Mouse (Mus musculus) CH12.LX (cell line): ENCODE data around the gene Pik3r6.

Source experiments
- CTCF ChIP-seq, 2 experiments: IDR thresholded peaks in 1 of 2; conservative IDR thresholded peaks in 1 of 2; 2 replicates each; pipeline ENCODE4 v1.5.1; 2011 to 2012; ENCODE audit warnings: low read depth in 2 of 2, low read length in 2 of 2, improper control_type of control experiment in 1 of 2, inconsistent platforms in 1 of 2, mild to moderate bottlenecking in 1 of 2, moderate library complexity in 1 of 2
- E2F4 ChIP-seq: IDR thresholded peaks from 2 replicates; pipeline ENCODE4 v1.6.1; 2011; ENCODE audit warnings: low read depth, low read length, improper control_type of control experiment; ENCODE audit not compliant: insufficient replicate concordance
- ELF1 ChIP-seq: IDR thresholded peaks from 2 replicates; pipeline ENCODE4 v1.6.1; 2014; ENCODE audit warnings: low read depth, mild to moderate bottlenecking, inconsistent platforms, low read length, improper control_type of control experiment
- EP300 ChIP-seq: IDR thresholded peaks from 2 replicates; pipeline ENCODE4 v1.6.1; 2011; ENCODE audit warnings: low read length, improper control_type of control experiment
- JUN ChIP-seq: IDR thresholded peaks from 2 replicates; pipeline ENCODE4 v1.6.1; 2011; ENCODE audit warnings: low read depth, mild to moderate bottlenecking, low read length, improper control_type of control experiment, moderate library complexity; ENCODE audit not compliant: insufficient read depth
- KAT2A ChIP-seq: IDR thresholded peaks from 2 replicates; pipeline ENCODE4 v1.6.1; 2012; ENCODE audit warnings: low read length, improper control_type of control experiment, inconsistent platforms; ENCODE audit not compliant: insufficient replicate concordance
- MAFK ChIP-seq: IDR thresholded peaks from 2 replicates; pipeline ENCODE4 v1.6.1; 2011; ENCODE audit warnings: low read length, improper control_type of control experiment; ENCODE audit not compliant: insufficient replicate concordance
- MAX ChIP-seq: IDR thresholded peaks from 2 replicates; pipeline ENCODE4 v1.6.1; 2011; ENCODE audit warnings: low read length, improper control_type of control experiment
- MAZ ChIP-seq: IDR thresholded peaks from 2 replicates; pipeline ENCODE4 v1.6.1; 2012; ENCODE audit warnings: low read depth, mild to moderate bottlenecking, inconsistent platforms, low read length, improper control_type of control experiment, moderate library complexity
- POLR2A ChIP-seq: IDR thresholded peaks from 2 replicates; pipeline ENCODE4 v1.6.1; 2011; ENCODE audit warnings: low read depth, mild to moderate bottlenecking, improper control_type of control experiment, low read length
- RCOR1 ChIP-seq: conservative IDR thresholded peaks from 2 replicates; pipeline ENCODE4 v1.6.1; 2012; ENCODE audit warnings: low read depth, mild to moderate bottlenecking, inconsistent platforms, low read length, improper control_type of control experiment
- TCF12 ChIP-seq: IDR thresholded peaks from 2 replicates; pipeline ENCODE4 v1.6.1; 2014; ENCODE audit warnings: low read depth, mild to moderate bottlenecking, inconsistent platforms, low read length, improper control_type of control experiment
- USF2 ChIP-seq: conservative IDR thresholded peaks from 2 replicates; pipeline ENCODE4 v1.6.1; 2011; ENCODE audit warnings: low read depth, low read length, improper control_type of control experiment
- ZNF384 ChIP-seq: IDR thresholded peaks from 2 replicates; pipeline ENCODE4 v1.6.1; 2012; ENCODE audit warnings: low read depth, low read length, improper control_type of control experiment, inconsistent platforms

DNA sequence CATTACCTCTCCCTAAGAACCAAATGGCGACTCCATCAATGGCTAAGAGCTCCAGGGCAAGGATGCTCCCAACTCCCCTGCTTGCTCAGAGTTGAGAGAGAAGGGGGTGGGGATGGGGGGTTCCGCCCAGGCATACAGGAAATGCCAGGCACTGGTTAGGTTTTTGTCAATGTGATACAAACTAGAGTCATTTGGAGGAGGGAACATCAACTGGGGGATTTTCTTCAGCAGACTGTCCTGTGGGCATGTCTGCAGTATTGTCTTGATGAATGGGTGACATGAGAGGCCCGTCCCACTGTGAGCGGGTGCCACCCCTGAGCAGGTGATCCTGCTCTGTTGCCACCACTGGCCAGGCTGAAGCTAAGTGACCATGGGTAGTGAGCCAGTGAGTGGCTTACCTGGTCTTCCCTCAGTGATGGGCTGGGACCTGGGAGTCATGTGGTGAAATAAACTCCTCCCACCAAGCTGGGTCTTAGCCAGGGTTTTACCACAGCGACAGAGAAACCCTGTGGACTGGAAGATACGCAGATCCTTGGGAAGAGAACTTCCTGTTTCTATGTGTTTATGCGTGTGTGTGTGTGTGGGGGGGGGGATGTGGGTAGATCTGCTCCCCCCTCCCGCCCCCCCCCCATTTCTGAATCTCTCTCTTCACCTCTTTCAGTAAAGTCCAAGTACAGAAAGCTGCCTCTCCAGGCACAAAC, 3.7 kb upstream of the Pik3r6 start:
- TF ChIP-seq EP300 (no peak), RCOR1 (peak; percentile 43), ELF1 (peak; percentile 37), CTCF (conservative IDR thresholded peaks at IDR 0.05 in 1 of 2, IDR thresholded peaks at IDR 0.05 in 1 of 2; ENCODE audit: low read depth in 2 of 2, low read length in 2 of 2) (no peak), USF2 (peak; percentile 63), POLR2A (peak; percentile 65; the same call in 1 of the 2 replicates), MAX (peak; percentile 75), MAFK (no peak), JUN (no peak), E2F4 (no peak), ZNF384 (no peak), KAT2A (no peak), TCF12 (peak; percentile 55; the same call in 1 of the 2 replicates), MAZ (no peak)
